Mouse (Mus musculus): Measurements from ENCODE around the gene Prkce. TPM values are rescaled to one million over a fixed set of nuclear protein-coding genes. Genes with fewer than 3 reads are reported as not detected.

The Prkce gene
- polyA plus RNA-seq, 1 experiment from 2014 or later = 12.2 TPM

GRCm38 (mm10) chr17:86250406-86250905, 82.9 kb downstream of the Prkce start:
- Histone ChIP-seq H3K4me2 (ENCODE audit: low read length) (no peak overlapping the region), H3K36me3 (ENCODE audit: control insufficient read depth, insufficient read depth, low read length) (no peaks in the 10 kb centered on the region), H3K9ac (ENCODE audit: low read length) (no peak overlapping the region), H3K9me3 (ENCODE audit: control insufficient read depth, low read length) (peaks cover 8% of the 10 kb centered on the region), H3K4me1 (ENCODE audit: control insufficient read depth in 2 of 2, insufficient read depth in 2 of 2, low read length in 2 of 2) (peaks cover 3 to 6% of the 10 kb centered on the region in 2 experiments; a peak in 3 of 4 replicates), H3K27me3 (ENCODE audit: control insufficient read depth, insufficient read depth, low read length) (no peaks in the 10 kb centered on the region), H3K4me3 (ENCODE audit: control insufficient read depth in 1 of 2, insufficient read depth in 1 of 2, low read depth in 1 of 2, low read length in 2 of 2) (no peak overlapping the region), H3K27ac (replicated peaks in 1 of 2; ENCODE audit: control insufficient read depth in 1 of 2, insufficient read depth in 1 of 2, low read depth in 2 of 2, low read length in 2 of 2) (no peak overlapping the region)
- 78% methylated on average over 7 of the region's 7 CpGs for WGBS
- ATAC-seq (ENCODE audit: insufficient number of reproducible peaks, insufficient read depth, low FRiP score, low read depth) = no peak

- Histone ChIP-seq H3K9ac (ENCODE audit: low read length) (no peak overlapping the region), H3K9me3 (ENCODE audit: control insufficient read depth, low read length) (peaks cover 8% of the 10 kb centered on the region), H3K27ac (replicated peaks in 1 of 2; ENCODE audit: control insufficient read depth in 1 of 2, insufficient read depth in 1 of 2, low read depth in 2 of 2, low read length in 2 of 2) (no peak overlapping the region), H3K36me3 (ENCODE audit: control insufficient read depth, insufficient read depth, low read length) (no peaks in the 10 kb centered on the region), H3K4me3 (ENCODE audit: control insufficient read depth in 1 of 2, insufficient read depth in 1 of 2, low read depth in 1 of 2, low read length in 2 of 2) (no peak overlapping the region), H3K4me1 (ENCODE audit: control insufficient read depth in 2 of 2, insufficient read depth in 2 of 2, low read length in 2 of 2) (peaks cover 13% of the 10 kb centered on the region in 2 experiments), H3K4me2 (ENCODE audit: low read length) (no peak overlapping the region), H3K27me3 (ENCODE audit: control insufficient read depth, insufficient read depth, low read length) (no peaks in the 10 kb centered on the region)
- 82% methylated on average over 9 of the region's 9 CpGs for WGBS
- ATAC-seq (ENCODE audit: insufficient number of reproducible peaks, insufficient read depth, low FRiP score, low read depth) = no peak
Measured at GRCm38 (mm10) chr17:86253884-86254283, 86.3 kb downstream of the Prkce start.

- ATAC-seq (ENCODE audit: insufficient number of reproducible peaks, insufficient read depth, low FRiP score, low read depth) = peak; percentile 54; the same call in 1 of the 2 replicates
- no peaks in the 10 kb centered on the region for H3K36me3 ChIP-seq (ENCODE audit: control insufficient read depth, insufficient read depth, low read length)
- WGBS = 88% methylated on average over 8 of the region's 8 CpGs
Measured at GRCm38 (mm10) chr17:86254285-86254684, 86.7 kb downstream of the Prkce start.

GRCm38 (mm10) chr17:86254978-86255377, 87.4 kb downstream of the Prkce start:
- Histone ChIP-seq H3K9me3 (ENCODE audit: control insufficient read depth, low read length) (peaks cover 8% of the 10 kb centered on the region), H3K4me3 (ENCODE audit: control insufficient read depth in 1 of 2, insufficient read depth in 1 of 2, low read depth in 1 of 2, low read length in 2 of 2) (no peak overlapping the region), H3K36me3 (ENCODE audit: control insufficient read depth, insufficient read depth, low read length) (no peaks in the 10 kb centered on the region), H3K9ac (ENCODE audit: low read length) (no peak overlapping the region), H3K4me1 (ENCODE audit: control insufficient read depth in 2 of 2, insufficient read depth in 2 of 2, low read length in 2 of 2) (peaks cover 13% of the 10 kb centered on the region in 2 experiments), H3K4me2 (ENCODE audit: low read length) (no peak overlapping the region), H3K27me3 (ENCODE audit: control insufficient read depth, insufficient read depth, low read length) (no peaks in the 10 kb centered on the region), H3K27ac (replicated peaks in 1 of 2; ENCODE audit: control insufficient read depth in 1 of 2, insufficient read depth in 1 of 2, low read depth in 2 of 2, low read length in 2 of 2) (no peak overlapping the region)
- ATAC-seq (ENCODE audit: insufficient number of reproducible peaks, insufficient read depth, low FRiP score, low read depth) = no peak
- 94% methylated on average over 6 of the region's 6 CpGs for WGBS

More at GRCm38 (mm10) chr17:86254285-86254684, 86.7 kb downstream of the Prkce start:
- no peaks in the 10 kb centered on the region for H3K27me3 ChIP-seq (ENCODE audit: control insufficient read depth, insufficient read depth, low read length)
- H3K9me3 ChIP-seq (ENCODE audit: control insufficient read depth, low read length) = peaks cover 8% of the 10 kb centered on the region
- H3K4me1 ChIP-seq (ENCODE audit: control insufficient read depth in 2 of 2, insufficient read depth in 2 of 2, low read length in 2 of 2) = peaks cover 13% of the 10 kb centered on the region in 2 experiments
- H3K4me3 ChIP-seq (ENCODE audit: control insufficient read depth in 1 of 2, insufficient read depth in 1 of 2, low read depth in 1 of 2, low read length in 2 of 2) = no peak overlapping the region
- no peak overlapping the region for H3K27ac ChIP-seq (replicated peaks in 1 of 2; ENCODE audit: control insufficient read depth in 1 of 2, insufficient read depth in 1 of 2, low read depth in 2 of 2, low read length in 2 of 2)
- no peak overlapping the region for H3K9ac ChIP-seq (ENCODE audit: low read length)
- H3K4me2 ChIP-seq (ENCODE audit: low read length) = no peak overlapping the region

- Histone ChIP-seq H3K4me2 (ENCODE audit: low read length) (no peak overlapping the region), H3K36me3 (ENCODE audit: control insufficient read depth, insufficient read depth, low read length) (no peaks in the 10 kb centered on the region), H3K4me3 (ENCODE audit: control insufficient read depth in 1 of 2, insufficient read depth in 1 of 2, low read depth in 1 of 2, low read length in 2 of 2) (no peak overlapping the region), H3K27me3 (ENCODE audit: control insufficient read depth, insufficient read depth, low read length) (no peaks in the 10 kb centered on the region), H3K9ac (ENCODE audit: low read length) (no peak overlapping the region), H3K4me1 (ENCODE audit: control insufficient read depth in 2 of 2, insufficient read depth in 2 of 2, low read length in 2 of 2) (peaks cover 20 to 26% of the 10 kb centered on the region in 2 experiments), H3K9me3 (ENCODE audit: control insufficient read depth, low read length) (peaks cover 8% of the 10 kb centered on the region), H3K27ac (replicated peaks in 1 of 2; ENCODE audit: control insufficient read depth in 1 of 2, insufficient read depth in 1 of 2, low read depth in 2 of 2, low read length in 2 of 2) (peak overlapping the region in 1 of 2 experiments; percentile 5; a peak in 1 of 4 replicates)
- ATAC-seq (ENCODE audit: insufficient number of reproducible peaks, insufficient read depth, low FRiP score, low read depth) = peak; percentile 24; the same call in 1 of the 2 replicates
- 49% methylated on average over 10 of the region's 10 CpGs for whole genome bisulfite sequencing
Measured at GRCm38 (mm10) chr17:86256730-86257131, 89.1 kb downstream of the Prkce start.

GRCm38 (mm10) chr17:86261067-86261466, 93.5 kb downstream of the Prkce start:
- Histone ChIP-seq H3K4me1 (ENCODE audit: control insufficient read depth in 2 of 2, insufficient read depth in 2 of 2, low read length in 2 of 2) (peaks cover 20 to 24% of the 10 kb centered on the region in 2 experiments), H3K4me2 (ENCODE audit: low read length) (peak overlapping the region; percentile 3; the same call in 1 of the 2 replicates), H3K9me3 (ENCODE audit: control insufficient read depth, low read length) (no peaks in the 10 kb centered on the region), H3K4me3 (ENCODE audit: control insufficient read depth in 1 of 2, insufficient read depth in 1 of 2, low read depth in 1 of 2, low read length in 2 of 2) (no peak overlapping the region), H3K9ac (ENCODE audit: low read length) (no peak overlapping the region), H3K27ac (replicated peaks in 1 of 2; ENCODE audit: control insufficient read depth in 1 of 2, insufficient read depth in 1 of 2, low read depth in 2 of 2, low read length in 2 of 2) (peak overlapping the region in 1 of 2 experiments; percentile 12; a peak in 1 of 4 replicates), H3K27me3 (ENCODE audit: control insufficient read depth, insufficient read depth, low read length) (no peaks in the 10 kb centered on the region), H3K36me3 (ENCODE audit: control insufficient read depth, insufficient read depth, low read length) (no peaks in the 10 kb centered on the region)
- ATAC-seq (ENCODE audit: insufficient number of reproducible peaks, insufficient read depth, low FRiP score, low read depth) = no peak
- WGBS = 22% methylated on average over 8 of the region's 8 CpGs

- Histone ChIP-seq H3K9ac (ENCODE audit: low read length) (no peak overlapping the region), H3K9me3 (ENCODE audit: control insufficient read depth, low read length) (no peaks in the 10 kb centered on the region), H3K4me2 (ENCODE audit: low read length) (no peak overlapping the region), H3K27me3 (ENCODE audit: control insufficient read depth, insufficient read depth, low read length) (no peaks in the 10 kb centered on the region), H3K4me3 (ENCODE audit: control insufficient read depth in 1 of 2, insufficient read depth in 1 of 2, low read depth in 1 of 2, low read length in 2 of 2) (no peak overlapping the region), H3K27ac (replicated peaks in 1 of 2; ENCODE audit: control insufficient read depth in 1 of 2, insufficient read depth in 1 of 2, low read depth in 2 of 2, low read length in 2 of 2) (no peak overlapping the region), H3K36me3 (ENCODE audit: control insufficient read depth, insufficient read depth, low read length) (no peaks in the 10 kb centered on the region), H3K4me1 (ENCODE audit: control insufficient read depth in 2 of 2, insufficient read depth in 2 of 2, low read length in 2 of 2) (peaks cover 18 to 38% of the 10 kb centered on the region in 2 experiments)
- no peak for ATAC-seq (ENCODE audit: insufficient number of reproducible peaks, insufficient read depth, low FRiP score, low read depth)
- WGBS = 87% methylated on average over 11 of the region's 11 CpGs
Measured at GRCm38 (mm10) chr17:86263985-86264649, 96.5 kb downstream of the Prkce start.

All from heart, embryonic 14.5 days (tissue).